ENCODE assay signal across 7 mouse cellular contexts in genomic region chr11:22990393-22991126, GRCm38 (mm10). TPM values are rescaled to one million over a fixed set of nuclear protein-coding genes. Genes with fewer than 3 reads are reported as not detected.
DNase-seq lines count a peak whose midpoint lies in the region; ATAC-seq and TF ChIP-seq lines count a peak whose summit lies in the region.

Gene Cct4, plus strand, starts transcription at chr11:22990519.

- H3K27me3 ChIP-seq in intestine, postnatal 0 days (replicated peaks; ENCODE audit: control insufficient read depth, insufficient read depth, low read length) = no peaks in the 10 kb centered on the region
- no peaks in the 10 kb centered on the region for H3K27me3 ChIP-seq in midbrain, embryonic 12.5 days
- no peaks in the 10 kb centered on the region for H3K27me3 ChIP-seq in small intestine, adult 2 months (ENCODE audit: control insufficient read depth, insufficient read depth, low read length)

- peaks cover 19% of the 10 kb centered on the region for H3K36me3 ChIP-seq in intestine, postnatal 0 days (ENCODE audit: control insufficient read depth, insufficient read depth)
- peaks cover 21% of the 10 kb centered on the region for H3K36me3 ChIP-seq in midbrain, embryonic 12.5 days
- H3K36me3 ChIP-seq in small intestine, adult 2 months (ENCODE audit: control insufficient read depth, insufficient read depth, low read length) = peaks cover 14% of the 10 kb centered on the region

- ATAC-seq in intestine, postnatal 0 days = peak; percentile 97
- ATAC-seq in midbrain, embryonic 12.5 days (ENCODE audit: low FRiP score, low read depth) = peak; percentile 97

- DNase-seq in adrenal gland, adult 2 months = peak; percentile 98
- DNase-seq in embryo, embryonic 11.5 days (ENCODE audit: low read depth, low spot score) = peak; percentile 86
- peak; percentile 81 to 93 for DNase-seq in gastrocnemius, postnatal 4 days (ENCODE audit: low spot score in 2 of 2)
- DNase-seq in left cerebral cortex, postnatal 4 days = peak; percentile 94

- peak within 1 kb of the TSS; percentile 63 for H3K4me2 ChIP-seq in intestine, postnatal 0 days (replicated peaks; ENCODE audit: low read depth)
- peak within 1 kb of the TSS; percentile 97 for H3K4me2 ChIP-seq in midbrain, embryonic 12.5 days (replicated peaks)

- H3K27ac ChIP-seq in intestine, postnatal 0 days (ENCODE audit: low read depth, low read length) = peak within 1 kb of the TSS; percentile 82
- H3K27ac ChIP-seq in midbrain, embryonic 12.5 days (replicated peaks) = peak within 1 kb of the TSS; percentile 93
- peak within 1 kb of the TSS; percentile 59 for H3K27ac ChIP-seq in small intestine, adult 2 months (ENCODE audit: insufficient read depth, low read depth, low read length)

- intact Hi-C loops in left cerebral cortex, postnatal 4 days (cut with DNase I) = loop anchor here (5.0 kb wide), 1 partner anchor 287 kb away; no protein-coding TSS in a partner anchor

- no peak for TF ChIP-seq CTCF in intestine, postnatal 0 days (IDR thresholded peaks at IDR 0.05; ENCODE audit: low read depth)
- TF ChIP-seq CTCF in small intestine, adult 2 months (IDR thresholded peaks at IDR 0.05; ENCODE audit: extremely low read depth, insufficient read length, insufficient replicate concordance, low read depth, low read length) = no peak

- under 1% methylated on average over 63 of the region's 66 CpGs for WGBS in intestine, postnatal 0 days
- WGBS in midbrain, embryonic 12.5 days = under 1% methylated on average over 66 of the region's 66 CpGs
- under 1% methylated on average over 66 of the region's 66 CpGs for WGBS in small intestine, adult 2 months

- peak within 1 kb of the TSS; percentile 50 for H3K4me3 ChIP-seq in intestine, postnatal 0 days (ENCODE audit: low read depth, low read length)
- H3K4me3 ChIP-seq in midbrain, embryonic 12.5 days = peak within 1 kb of the TSS; percentile 88
- peak within 1 kb of the TSS; percentile 87 for H3K4me3 ChIP-seq in small intestine, adult 2 months (ENCODE audit: low read depth, low read length)

- TF ChIP-seq POLR2A in small intestine, adult 2 months (IDR thresholded peaks at IDR 0.05; ENCODE audit: low read depth, low read length) = peak; percentile 68

- H3K4me1 ChIP-seq in intestine, postnatal 0 days (replicated peaks; ENCODE audit: control insufficient read depth, insufficient read depth, low read length) = no peaks in the 10 kb centered on the region
- peaks cover 18% of the 10 kb centered on the region for H3K4me1 ChIP-seq in midbrain, embryonic 12.5 days
- no peaks in the 10 kb centered on the region; the same call in 1 of the 2 replicates for H3K4me1 ChIP-seq in small intestine, adult 2 months (ENCODE audit: control insufficient read depth, insufficient read depth, insufficient read length, low read length)

- peak within 1 kb of the TSS; percentile 58 for H3K9ac ChIP-seq in intestine, postnatal 0 days (ENCODE audit: low read depth, low read length)
- peak within 1 kb of the TSS; percentile 88 for H3K9ac ChIP-seq in midbrain, embryonic 12.5 days (replicated peaks)

- no peaks in the 10 kb centered on the region for H3K9me3 ChIP-seq in intestine, postnatal 0 days (ENCODE audit: control insufficient read depth)
- no peaks in the 10 kb centered on the region for H3K9me3 ChIP-seq in midbrain, embryonic 12.5 days

RNA-seq across cellular contexts. Expression of gene Cct4, which starts in this region (rescaled TPM):
- total RNA-seq in adrenal gland, adult 2 months (2021) = 100 to 1,000 TPM; 155 to 210 TPM
- 353 and 361 TPM in 2 replicates for polyA plus RNA-seq in adrenal gland, adult 2 months (2012; rRNA removed)
- total RNA-seq in gastrocnemius, postnatal 4 days (2021) = 100 to 1,000 TPM; 146 to 158 TPM
- 95.3 and 101 TPM in 2 replicates for polyA plus RNA-seq in intestine, postnatal 0 days (2015; fragmentation: Nextera tagmentation; extraction: Ambion mirVana)
- total RNA-seq in left cerebral cortex, postnatal 4 days (2021) = 100 to 1,000 TPM; 194 to 197 TPM
- polyA plus RNA-seq in midbrain, embryonic 12.5 days (2016; fragmentation: Nextera tagmentation; extraction: Ambion mirVana) = 350 and 378 TPM in 2 replicates
- 40.9 and 121 TPM in 2 replicates for polyA plus RNA-seq in small intestine, adult 2 months (2012; rRNA removed)

Comparison
In these comparisons a context has a peak if more than half of its experiments do, and no peak if none do; other contexts are left out.
1. Peak in every context shown above with its lines: DNase-seq, ATAC-seq, H3K4me3 ChIP-seq and H3K27ac ChIP-seq.